Mouse (Mus musculus) telencephalon, adult 2 months (tissue): Measurements from ENCODE around the gene Eln.

Experiments
- DNase-seq: peaks from one replicate; pipeline ENCODE4 v3.0.0-alpha.2; 2011; ENCODE audit warnings: low read depth, low spot score

Eln gene

GRCm38 (mm10) chr5:134746890-134747511 lies at the start of gene Eln:
TSS of gene Eln (minus strand) at chr5:134747323.
- DNase-seq: no peak

GRCm38 (mm10) chr5:134790080-134790995 lies 43.2 kb upstream of the Eln start:
- no peak for DNase-seq

- DNase-seq: no peak
These were observed 41.1 kb upstream of the Eln start for GRCm38 (mm10) chr5:134788237-134788636.

GRCm38 (mm10) chr5:134785691-134786371 lies 38.7 kb upstream of the Eln start:
- no peak for DNase-seq

- DNase-seq: no peak
These were observed 36.7 kb upstream of the Eln start for GRCm38 (mm10) chr5:134783794-134784193.

- no peak for DNase-seq
These were observed 33.8 kb upstream of the Eln start for GRCm38 (mm10) chr5:134780963-134781362.

- no peak for DNase-seq
These were observed 33.0 kb upstream of the Eln start for GRCm38 (mm10) chr5:134780146-134780545.

- DNase-seq: no peak
These were observed 29.4 kb upstream of the Eln start for GRCm38 (mm10) chr5:134776551-134776950.

- no peak for DNase-seq
These were observed 25.4 kb upstream of the Eln start for GRCm38 (mm10) chr5:134772522-134772921.

GRCm38 (mm10) chr5:134771750-134772149 lies 24.6 kb upstream of the Eln start:
- DNase-seq: no peak

- DNase-seq: no peak
These were observed 22.1 kb upstream of the Eln start for GRCm38 (mm10) chr5:134769181-134769580.

- DNase-seq: no peak
These were observed 18.3 kb upstream of the Eln start for GRCm38 (mm10) chr5:134765441-134765840.

- DNase-seq: no peak
These were observed 16.2 kb upstream of the Eln start for GRCm38 (mm10) chr5:134763326-134763725.

GRCm38 (mm10) chr5:134761409-134762124 lies 14.4 kb upstream of the Eln start:
- DNase-seq: no peak

- no peak for DNase-seq
These were observed 8.9 kb upstream of the Eln start for GRCm38 (mm10) chr5:134756031-134756430.

GRCm38 (mm10) chr5:134754096-134754495 lies 7.0 kb upstream of the Eln start:
- no peak for DNase-seq

- no peak for DNase-seq
These were observed 3.3 kb upstream of the Eln start for GRCm38 (mm10) chr5:134750469-134750868.

- DNase-seq: peak; percentile 33
These were observed 960 bp upstream of the Eln start for GRCm38 (mm10) chr5:134747947-134748618.

- DNase-seq: no peak
These were observed 380 bp upstream of the Eln start for GRCm38 (mm10) chr5:134747512-134747893.

- DNase-seq: no peak
These were observed 922 bp downstream of the Eln start for GRCm38 (mm10) chr5:134746201-134746600.

- DNase-seq: no peak
These were observed 1.3 kb downstream of the Eln start for GRCm38 (mm10) chr5:134745801-134746200.
